Mouse (Mus musculus) lung, embryonic 16.5 days (tissue): ENCODE measurements around the gene Lrrc20. TPM values are rescaled to one million over a fixed set of nuclear protein-coding genes. Genes with fewer than 3 reads are reported as not detected.

Experiments
- ATAC-seq: fragments of 200-750 bp; cut with Nextera tagmentation; 2 replicates; pipeline ENCODE4 v1.8.0; 2017; ENCODE audit warnings: low read depth, mild to moderate bottlenecking, moderate library complexity
- H3K27ac ChIP-seq: fragments of 300-500 bp; sonication (generic); 2 replicates; pipeline ENCODE4 v1.5.1; 2014; ENCODE audit warnings: mild to moderate bottlenecking, control low read depth, low read length
- H3K27me3 ChIP-seq: fragments of 300-500 bp; sonication (generic); 2 replicates; pipeline ENCODE4 v1.6.1; 2014; ENCODE audit warnings: low read depth, low read length, mixed read lengths; ENCODE audit not compliant: control insufficient read depth, insufficient read depth
- H3K36me3 ChIP-seq: fragments of 300-500 bp; sonication (generic); 2 replicates; pipeline ENCODE4 v1.6.1; 2014; ENCODE audit warnings: low read length; ENCODE audit not compliant: control insufficient read depth, insufficient read depth
- H3K4me1 ChIP-seq: fragments of 300-500 bp; sonication (generic); replicated peaks from 2 replicates; pipeline ENCODE4 v1.6.1; 2014; ENCODE audit warnings: low read length, mixed read lengths; ENCODE audit not compliant: control insufficient read depth, insufficient read depth
- H3K4me2 ChIP-seq: fragments of 300-500 bp; sonication (generic); 2 replicates; pipeline ENCODE4 v1.6.1; 2014; ENCODE audit warnings: low read depth, low read length, control low read depth
- H3K4me3 ChIP-seq: fragments of 300-500 bp; sonication (generic); 2 replicates; pipeline ENCODE4 v1.5.1; 2014; ENCODE audit warnings: mild to moderate bottlenecking, low read length, control low read depth
- H3K9ac ChIP-seq: fragments of 300-500 bp; sonication (generic); 2 replicates; pipeline ENCODE4 v1.6.1; 2014; ENCODE audit warnings: low read length, control low read depth
- H3K9me3 ChIP-seq: fragments of 300-500 bp; sonication (generic); 2 replicates; pipeline ENCODE4 v1.6.1; 2016; ENCODE audit warnings: low read length; ENCODE audit not compliant: control insufficient read depth
- WGBS: fragments of 180-500 bp; shearing (Covaris S2); extraction: QIAGEN DNeasy Blood & Tissue Kit; methylation state at CpG from one replicate; pipeline ENCODE4 v1.1.7; 2014; 5-methylcytosine and 5-hydroxymethylcytosine counted together
- polyA plus RNA-seq: library from polyadenylated mRNA; unstranded; fragments of >200 nt; fragmentation: Nextera tagmentation; extraction: Ambion mirVana; gene quantifications from 2 replicates; pipeline ENCODE4 v1.2.1, GENCODE M21; 2015

Lrrc20 gene
- polyA plus RNA-seq, 1 experiment from 2014 or later = 8.7 TPM

DNA sequence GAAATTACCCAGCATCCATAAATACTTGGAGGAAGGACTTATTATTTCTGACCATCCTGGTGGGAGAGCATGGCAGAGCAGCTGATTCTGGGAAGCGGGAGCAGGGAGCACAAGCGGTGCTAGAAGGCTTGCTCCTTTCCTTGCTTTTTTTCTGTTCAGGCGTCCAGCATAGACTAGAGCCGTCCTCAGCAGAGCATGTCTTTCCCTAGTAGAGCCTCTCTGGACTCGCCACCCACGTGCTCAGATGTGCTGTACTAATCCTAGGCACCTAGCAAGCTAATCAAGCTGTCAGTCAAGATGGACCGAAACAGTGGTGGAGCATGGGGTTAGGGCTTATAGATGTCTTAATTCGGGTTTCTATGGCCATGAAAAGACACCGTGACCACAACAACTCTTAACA lies 42.7 kb downstream of the Lrrc20 start:
- H3K27ac ChIP-seq = no peak overlapping the region
- WGBS = 88% methylated on average over 9 of the region's 9 CpGs

DNA sequence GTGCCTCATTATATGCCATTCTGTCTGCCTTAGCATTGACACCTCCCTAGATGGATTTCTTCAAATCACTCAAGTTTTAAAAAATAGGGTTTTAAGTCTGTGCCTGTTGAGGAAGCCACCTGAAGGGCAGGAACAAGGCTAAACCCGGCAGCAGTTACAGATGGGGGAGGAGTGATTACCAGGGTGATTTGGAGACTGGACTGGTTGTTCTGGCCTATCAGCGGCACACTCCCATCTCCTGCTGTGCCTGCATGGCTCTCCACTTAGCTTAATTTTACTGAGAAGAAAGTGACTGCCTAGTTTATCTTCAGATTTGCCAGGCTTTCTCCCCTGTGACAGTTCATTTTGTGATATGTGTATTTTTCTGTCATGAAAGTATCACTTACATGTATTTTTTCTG lies 43.9 kb downstream of the Lrrc20 start:
- Histone ChIP-seq H3K9ac (no peak overlapping the region), H3K4me3 (no peak overlapping the region), H3K36me3 (no peaks in the 10 kb centered on the region), H3K27me3 (no peaks in the 10 kb centered on the region), H3K4me1 (peaks cover 5% of the 10 kb centered on the region; the same call in 1 of the 2 replicates), H3K27ac (no peak overlapping the region), H3K4me2 (no peak overlapping the region), H3K9me3 (peaks cover 3% of the 10 kb centered on the region; the same call in 1 of the 2 replicates)
- ATAC-seq = no peak
- WGBS = 58% methylated on average over 2 of the region's 2 CpGs

More for the DNA sequence above, 42.7 kb downstream of the Lrrc20 start:
- Histone ChIP-seq H3K4me3 (no peak overlapping the region), H3K4me1 (peaks cover 5% of the 10 kb centered on the region; the same call in 1 of the 2 replicates), H3K4me2 (no peak overlapping the region), H3K36me3 (no peaks in the 10 kb centered on the region), H3K27me3 (no peaks in the 10 kb centered on the region), H3K9me3 (peaks cover 3% of the 10 kb centered on the region; the same call in 1 of the 2 replicates), H3K9ac (no peak overlapping the region)
- ATAC-seq = no peak

DNA sequence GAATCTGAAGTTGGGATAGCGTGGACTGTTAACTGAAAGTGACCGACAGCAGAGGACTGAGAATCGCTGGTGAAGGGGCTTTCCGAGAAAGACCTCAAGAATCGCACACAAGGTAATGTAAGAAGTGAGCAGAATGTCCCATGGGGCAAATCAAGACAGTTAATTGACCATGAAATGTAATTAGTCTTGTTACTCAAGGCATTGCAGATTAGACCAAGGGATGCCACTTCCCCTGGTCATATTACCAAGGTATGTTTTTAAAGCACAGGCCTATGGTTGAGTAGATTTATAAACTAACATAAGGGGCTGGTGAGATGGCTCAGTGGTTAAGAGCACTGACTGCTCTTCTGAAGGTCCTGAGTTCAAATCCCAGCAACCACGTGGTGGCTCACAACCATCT lies 45.1 kb downstream of the Lrrc20 start:
- Histone ChIP-seq H3K27ac (no peak overlapping the region), H3K4me1 (peaks cover 5% of the 10 kb centered on the region; the same call in 1 of the 2 replicates), H3K9ac (no peak overlapping the region), H3K27me3 (no peaks in the 10 kb centered on the region), H3K36me3 (no peaks in the 10 kb centered on the region), H3K4me2 (no peak overlapping the region), H3K9me3 (peaks cover 3% of the 10 kb centered on the region; the same call in 1 of the 2 replicates), H3K4me3 (no peak overlapping the region)
- no peak for ATAC-seq
- 90% methylated on average over 6 of the region's 6 CpGs for WGBS

DNA sequence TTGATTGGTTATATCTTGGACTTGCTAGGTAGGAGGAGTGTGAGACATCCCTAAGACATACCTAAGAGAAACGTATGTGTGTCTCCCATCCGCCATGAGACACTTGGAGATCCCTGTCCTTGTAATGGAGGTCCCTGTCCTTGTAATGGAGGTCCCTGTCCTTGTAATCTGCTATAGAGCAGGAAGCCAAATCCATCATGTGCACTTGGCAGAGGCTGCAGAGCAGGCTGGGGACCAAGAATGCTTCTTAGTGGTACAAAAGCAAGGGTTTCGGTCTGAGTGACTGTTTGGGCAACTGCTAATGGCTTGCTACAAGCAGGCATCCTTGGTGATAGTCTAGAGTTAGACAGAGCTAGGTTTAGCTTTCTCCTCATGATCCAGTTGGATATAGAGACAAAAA lies 55.3 kb downstream of the Lrrc20 start:
- no peak for ATAC-seq
- WGBS = 87% methylated on average over 3 of the region's 3 CpGs
- Histone ChIP-seq H3K4me1 (peaks cover 8% of the 10 kb centered on the region), H3K4me3 (no peak overlapping the region), H3K9ac (no peak overlapping the region), H3K27me3 (no peaks in the 10 kb centered on the region), H3K4me2 (no peak overlapping the region), H3K9me3 (no peaks in the 10 kb centered on the region), H3K27ac (no peak overlapping the region), H3K36me3 (0 out of 2 replicates have a peak, but pooled peaks cover 2% of the 10 kb centered on the region)

DNA sequence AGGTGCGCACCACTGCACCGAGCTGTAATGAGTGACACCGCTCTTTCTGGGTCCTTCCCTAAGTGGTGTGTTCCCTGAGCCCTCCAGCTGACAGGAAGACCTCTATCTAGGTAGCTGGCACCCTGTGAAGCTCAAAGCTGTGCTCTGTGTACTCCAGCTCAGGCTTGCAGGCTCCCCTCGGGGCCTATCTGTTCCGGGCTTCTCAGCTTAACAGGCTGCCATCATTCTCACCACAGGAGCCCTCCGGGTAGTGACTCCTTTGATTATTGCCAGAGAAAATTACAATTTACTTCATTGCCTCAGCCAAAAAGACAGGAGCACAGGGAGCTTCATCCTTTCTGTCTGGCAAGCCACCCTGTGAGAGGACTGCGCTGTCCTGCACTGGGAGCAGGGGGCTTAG lies 57.7 kb downstream of the Lrrc20 start:
- no peak for ATAC-seq
- H3K4me1 ChIP-seq = peaks cover 19% of the 10 kb centered on the region
- no peak overlapping the region for H3K4me3 ChIP-seq
- WGBS = 73% methylated on average over 7 of the region's 7 CpGs
- H3K27ac ChIP-seq = no peak overlapping the region
- no peak overlapping the region for H3K4me2 ChIP-seq
- no peak overlapping the region for H3K9ac ChIP-seq
- no peaks in the 10 kb centered on the region for H3K27me3 ChIP-seq
- H3K36me3 ChIP-seq = 0 out of 2 replicates have a peak, but pooled peaks cover 2% of the 10 kb centered on the region
- H3K9me3 ChIP-seq = no peaks in the 10 kb centered on the region

DNA sequence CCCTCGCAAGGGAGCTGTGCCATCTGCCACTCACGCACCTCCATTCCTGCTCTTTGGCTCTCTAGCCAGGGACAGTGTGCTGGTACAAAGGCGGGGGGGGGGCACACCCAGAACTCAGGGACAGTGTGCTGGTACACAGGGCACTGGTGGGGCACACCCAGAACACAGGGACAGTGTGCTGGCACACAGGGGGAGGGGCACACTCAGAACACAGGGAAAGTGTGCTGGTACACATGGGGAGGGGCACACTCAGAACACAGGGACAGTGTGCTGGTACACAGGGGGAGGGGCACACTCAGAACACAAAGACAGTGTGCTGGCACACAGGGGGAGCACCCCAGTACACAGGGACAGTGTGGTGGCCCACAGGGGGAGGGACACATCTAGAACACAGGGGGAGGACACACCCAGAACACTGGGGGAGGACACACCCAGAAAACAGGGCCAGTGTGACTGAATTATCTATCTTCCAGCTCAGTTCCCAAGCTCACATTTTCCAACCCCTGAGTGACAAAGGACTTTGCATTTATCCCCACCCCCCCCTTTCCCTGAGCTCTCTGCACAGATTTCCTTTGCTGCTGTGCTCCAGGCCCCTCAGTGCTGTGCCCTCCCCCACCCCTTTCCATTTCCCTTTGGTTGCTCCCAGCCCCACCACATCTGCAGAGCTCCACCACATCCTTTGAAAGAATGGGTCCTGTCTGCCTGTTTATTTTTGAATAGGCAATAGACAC lies 58.9 kb downstream of the Lrrc20 start:
- no peak overlapping the region for H3K4me2 ChIP-seq
- no peaks in the 10 kb centered on the region for H3K27me3 ChIP-seq
- no peaks in the 10 kb centered on the region for H3K9me3 ChIP-seq
- peaks cover 19% of the 10 kb centered on the region for H3K4me1 ChIP-seq
- peak overlapping the region; percentile 83 for H3K27ac ChIP-seq
- 73% methylated on average over 3 of the region's 3 CpGs for WGBS
- H3K4me3 ChIP-seq = no peak overlapping the region
- H3K36me3 ChIP-seq = no peaks in the 10 kb centered on the region
- ATAC-seq = peak; percentile 82
- H3K9ac ChIP-seq = no peak overlapping the region; the same call in 1 of the 2 replicates

DNA sequence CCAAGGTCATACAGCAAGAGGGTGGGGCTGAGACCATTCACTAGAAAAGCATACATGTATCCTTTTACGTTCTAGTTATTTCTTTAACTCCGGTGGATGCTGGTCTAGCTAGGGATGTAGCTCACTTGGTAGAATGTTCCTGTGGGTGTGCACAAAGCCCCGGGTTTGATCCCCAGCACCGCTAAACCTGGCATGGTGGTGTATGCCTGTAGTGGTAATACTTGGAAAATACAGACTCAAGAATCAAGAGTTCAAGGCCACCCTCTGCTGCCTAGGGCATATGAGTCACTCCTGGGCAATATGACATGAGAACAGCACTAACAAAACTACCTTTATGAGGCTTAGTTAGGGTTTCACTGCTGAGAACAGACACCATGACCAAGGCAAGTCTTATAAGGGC lies 59.8 kb downstream of the Lrrc20 start:
- Histone ChIP-seq H3K4me1 (peaks cover 19% of the 10 kb centered on the region), H3K9ac (no peak overlapping the region), H3K4me2 (no peak overlapping the region), H3K27me3 (no peaks in the 10 kb centered on the region), H3K27ac (peak overlapping the region; percentile 88), H3K9me3 (no peaks in the 10 kb centered on the region), H3K36me3 (no peaks in the 10 kb centered on the region), H3K4me3 (no peak overlapping the region)
- WGBS = 70% methylated on average over 4 of the region's 4 CpGs
- ATAC-seq = no peak

DNA sequence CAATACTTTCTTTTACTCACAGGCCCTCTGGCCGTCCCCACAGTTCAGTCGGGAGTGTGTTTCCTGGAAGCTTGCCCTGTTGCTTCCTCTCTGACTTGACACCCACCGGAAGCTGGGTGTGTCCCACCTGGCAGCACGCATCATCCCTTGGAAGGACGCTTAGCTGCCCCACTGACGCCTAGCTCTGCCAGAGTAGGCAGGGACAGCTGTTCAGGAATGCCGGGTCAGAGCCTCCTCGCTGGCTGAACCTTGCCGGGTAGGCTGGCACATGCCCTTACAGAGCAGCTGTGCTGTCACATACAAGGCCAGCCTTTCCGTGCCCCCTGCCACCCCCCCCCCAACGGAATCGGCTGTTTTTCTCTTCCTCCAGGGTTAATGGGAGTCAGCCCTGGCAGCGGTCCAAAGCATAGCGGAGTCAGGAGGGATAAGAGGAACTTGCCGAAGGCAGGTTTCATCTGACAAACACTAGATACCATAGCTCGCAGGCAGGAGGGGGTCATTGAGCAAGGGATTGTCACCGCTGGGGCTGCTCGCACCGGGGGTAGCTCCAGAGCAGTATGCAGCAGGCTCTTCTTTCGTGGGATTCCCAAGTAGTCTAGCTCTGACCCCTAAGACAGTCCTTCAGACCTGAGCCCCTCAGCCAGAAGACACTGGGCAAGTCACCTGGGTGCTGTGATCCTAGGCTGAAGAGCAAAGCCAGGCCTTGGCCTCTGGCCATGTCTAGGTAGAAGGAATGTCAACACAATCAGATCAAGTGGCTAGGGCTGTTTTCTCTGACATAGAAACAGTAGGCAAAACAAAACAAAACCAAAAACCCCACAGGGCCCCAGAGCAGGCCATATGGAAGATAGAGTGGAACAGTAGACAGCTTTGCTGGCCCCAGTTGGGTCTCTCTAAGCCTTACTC lies 60.8 kb downstream of the Lrrc20 start:
- Histone ChIP-seq H3K9me3 (no peaks in the 10 kb centered on the region), H3K36me3 (no peaks in the 10 kb centered on the region), H3K4me2 (peak overlapping the region; percentile 19), H3K4me1 (peaks cover 19% of the 10 kb centered on the region), H3K27ac (peak overlapping the region; percentile 88), H3K27me3 (no peaks in the 10 kb centered on the region), H3K9ac (no peak overlapping the region), H3K4me3 (no peak overlapping the region)
- 8% methylated on average over 20 of the region's 20 CpGs for WGBS
- peak; percentile 72 for ATAC-seq

DNA sequence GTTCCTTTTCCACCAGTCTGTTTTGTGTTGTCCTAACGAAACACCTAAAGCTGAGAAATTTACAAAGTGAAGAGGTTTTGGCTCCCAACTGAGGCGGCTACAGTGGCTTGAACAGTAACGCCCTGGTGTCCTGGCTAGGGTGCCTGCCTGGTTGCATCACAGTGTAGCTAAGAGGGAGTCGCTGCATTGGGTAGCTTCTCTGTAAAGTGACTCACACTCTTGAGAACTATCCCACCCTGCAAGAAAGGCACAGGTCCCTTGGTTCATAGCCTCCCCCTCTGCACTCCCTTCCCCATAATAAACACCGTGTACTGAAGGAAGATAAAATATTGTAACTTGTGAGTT lies 61.4 kb downstream of the Lrrc20 start:
- 65% methylated on average over 5 of the region's 5 CpGs for WGBS
- Histone ChIP-seq H3K9ac (no peak overlapping the region), H3K4me2 (no peak overlapping the region), H3K36me3 (no peaks in the 10 kb centered on the region), H3K4me3 (no peak overlapping the region), H3K27ac (peak overlapping the region; percentile 88), H3K9me3 (no peaks in the 10 kb centered on the region), H3K4me1 (peaks cover 19% of the 10 kb centered on the region), H3K27me3 (no peaks in the 10 kb centered on the region)
- ATAC-seq = no peak
